Mouse (Mus musculus) midbrain, embryonic 10.5 days (tissue): ENCODE data around the gene Faap20. TPM values are rescaled to one million over a fixed set of nuclear protein-coding genes. Genes with fewer than 3 reads are reported as not detected.
A peak's percentile ranks its signal among the peaks of the same experiment; 100 is the strongest.

ENCODE experiments used
- DNase-seq: peaks from one replicate; pipeline ENCODE4 v3.0.0-alpha.2; 2017; ENCODE audit warnings: low spot score
- H3K27ac ChIP-seq: fragments of 300-500 bp; sonication (generic); replicated peaks from 2 replicates; pipeline ENCODE4 v1.5.1; 2016; ENCODE audit warnings: mild to moderate bottlenecking
- H3K27me3 ChIP-seq: fragments of 300-500 bp; sonication (generic); 2 replicates; pipeline ENCODE4 v1.6.1; 2016; ENCODE audit warnings: low read depth, mild to moderate bottlenecking; ENCODE audit not compliant: poor library complexity, severe bottlenecking
- H3K36me3 ChIP-seq: fragments of 300-500 bp; sonication (generic); 2 replicates; pipeline ENCODE4 v1.6.1; 2016; ENCODE audit warnings: mild to moderate bottlenecking, moderate library complexity
- H3K4me1 ChIP-seq: fragments of 300-500 bp; sonication (generic); 2 replicates; pipeline ENCODE4 v1.6.1; 2016
- H3K4me3 ChIP-seq: fragments of 300-500 bp; sonication (generic); 2 replicates; pipeline ENCODE4 v1.5.1; 2016; ENCODE audit warnings: mild to moderate bottlenecking, moderate library complexity
- H3K9me3 ChIP-seq: fragments of 300-500 bp; sonication (generic); replicated peaks from 2 replicates; pipeline ENCODE4 v1.6.1; 2016; ENCODE audit warnings: mild to moderate bottlenecking
- WGBS: fragments of 180-500 bp; shearing (Covaris S2); methylation state at CpG from one replicate; pipeline ENCODE4 v1.1.7; 2016; 5-methylcytosine and 5-hydroxymethylcytosine counted together
- polyA plus RNA-seq: library from polyadenylated mRNA; unstranded; fragments of >200 nt; fragmentation: Nextera tagmentation; extraction: Ambion mirVana; gene quantifications from 2 replicates; pipeline ENCODE4 v1.2.1, GENCODE M21; 2016

Gene Faap20
- polyA plus RNA-seq, 1 experiment from 2014 or later = 120 TPM

GRCm38 (mm10) chr4:155223594-155224528 is 25.7 kb upstream of the Faap20 start:
- peak overlapping the region; percentile 97 for H3K27ac ChIP-seq
- no peaks in the 10 kb centered on the region for H3K27me3 ChIP-seq
- WGBS = 34% methylated on average over 20 of the region's 20 CpGs
- no peak for DNase-seq
- H3K4me1 ChIP-seq = peaks cover 45% of the 10 kb centered on the region
- H3K4me3 ChIP-seq = peak overlapping the region; percentile 98
- H3K36me3 ChIP-seq = peaks cover 9% of the 10 kb centered on the region; the same call in 1 of the 2 replicates
- no peaks in the 10 kb centered on the region for H3K9me3 ChIP-seq

DNA sequence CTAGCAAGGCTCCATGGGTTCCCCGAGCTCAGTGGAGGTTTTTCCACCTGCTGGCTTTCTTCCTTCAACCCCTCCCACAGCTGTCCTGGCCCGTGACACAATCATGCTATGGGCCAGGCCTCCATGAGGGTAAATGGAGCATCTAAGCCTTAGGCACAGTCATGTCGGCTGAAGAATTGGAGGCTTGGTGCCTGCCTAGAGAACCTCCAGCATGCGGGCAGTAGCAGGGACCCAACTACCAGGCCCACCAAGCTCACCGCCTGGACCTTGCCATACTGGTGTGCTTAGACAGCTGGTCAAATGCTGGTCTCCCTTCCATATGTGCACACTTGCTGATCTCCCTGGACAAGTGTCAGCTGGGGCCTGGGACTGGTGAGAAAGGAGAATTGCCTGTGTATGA is 23.7 kb upstream of the Faap20 start:
- H3K27me3 ChIP-seq = no peaks in the 10 kb centered on the region
- no peak overlapping the region for H3K27ac ChIP-seq
- DNase-seq = no peak
- peaks cover 3% of the 10 kb centered on the region; the same call in 1 of the 2 replicates for H3K36me3 ChIP-seq
- peaks cover 24% of the 10 kb centered on the region for H3K4me1 ChIP-seq
- WGBS = 78% methylated on average over 5 of the region's 5 CpGs
- H3K9me3 ChIP-seq = no peaks in the 10 kb centered on the region
- H3K4me3 ChIP-seq = no peak overlapping the region

DNA sequence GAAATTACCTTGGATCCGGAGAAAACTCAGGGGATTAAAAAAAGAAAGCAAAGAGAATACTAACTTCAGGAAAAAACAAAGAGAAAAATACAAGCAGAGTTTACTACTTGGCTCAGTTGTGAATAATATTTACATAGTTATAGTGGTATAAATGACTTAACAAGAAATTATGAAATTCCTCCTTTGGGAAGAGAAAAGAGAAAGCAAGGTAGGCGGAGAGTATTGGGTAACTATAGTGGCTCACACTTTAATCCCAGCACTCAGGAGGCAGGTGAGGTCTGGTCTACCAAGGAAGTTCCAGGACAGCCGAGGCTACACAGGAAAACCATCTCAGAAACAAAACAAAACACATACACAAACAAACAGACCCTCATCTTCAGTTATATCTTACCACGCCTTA is 21.6 kb upstream of the Faap20 start:
- DNase-seq = no peak
- Histone ChIP-seq H3K4me1 (peaks cover 20% of the 10 kb centered on the region), H3K36me3 (no peaks in the 10 kb centered on the region), H3K4me3 (no peak overlapping the region), H3K27me3 (no peaks in the 10 kb centered on the region), H3K9me3 (no peaks in the 10 kb centered on the region), H3K27ac (no peak overlapping the region)
- 86% methylated on average over 4 of the region's 4 CpGs for WGBS

DNA sequence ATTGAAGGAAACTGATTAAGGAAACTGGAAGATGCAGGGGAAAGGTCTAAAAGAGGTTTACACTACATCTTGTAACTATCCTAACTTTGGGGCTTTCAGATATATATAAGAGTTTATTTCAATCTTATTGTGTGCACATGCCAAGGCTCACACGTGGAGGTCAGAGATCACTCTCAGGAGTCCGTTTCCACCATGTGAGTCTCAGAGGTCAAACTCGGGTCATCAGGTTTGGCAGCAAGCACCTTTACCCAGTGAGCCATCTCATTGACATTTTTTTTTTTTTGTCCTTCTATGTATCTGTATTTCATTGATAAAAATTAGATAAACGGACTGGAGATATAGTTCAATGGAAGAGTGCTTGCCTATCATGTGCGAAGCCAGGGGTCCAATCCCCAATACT is 21.1 kb upstream of the Faap20 start:
- no peaks in the 10 kb centered on the region for H3K36me3 ChIP-seq
- 84% methylated on average over 5 of the region's 5 CpGs for WGBS
- H3K4me1 ChIP-seq = peaks cover 19% of the 10 kb centered on the region
- DNase-seq = no peak
- no peaks in the 10 kb centered on the region for H3K9me3 ChIP-seq
- no peak overlapping the region for H3K4me3 ChIP-seq
- no peak overlapping the region for H3K27ac ChIP-seq
- no peaks in the 10 kb centered on the region for H3K27me3 ChIP-seq

GRCm38 (mm10) chr4:155233878-155234277 is 15.7 kb upstream of the Faap20 start:
- H3K4me3 ChIP-seq = no peak overlapping the region
- no peaks in the 10 kb centered on the region for H3K27me3 ChIP-seq
- WGBS = 57% methylated on average over 10 of the region's 10 CpGs
- H3K36me3 ChIP-seq = no peaks in the 10 kb centered on the region
- no peaks in the 10 kb centered on the region for H3K9me3 ChIP-seq
- H3K27ac ChIP-seq = peak overlapping the region; percentile 95
- no peak for DNase-seq
- H3K4me1 ChIP-seq = peaks cover 48% of the 10 kb centered on the region

DNA sequence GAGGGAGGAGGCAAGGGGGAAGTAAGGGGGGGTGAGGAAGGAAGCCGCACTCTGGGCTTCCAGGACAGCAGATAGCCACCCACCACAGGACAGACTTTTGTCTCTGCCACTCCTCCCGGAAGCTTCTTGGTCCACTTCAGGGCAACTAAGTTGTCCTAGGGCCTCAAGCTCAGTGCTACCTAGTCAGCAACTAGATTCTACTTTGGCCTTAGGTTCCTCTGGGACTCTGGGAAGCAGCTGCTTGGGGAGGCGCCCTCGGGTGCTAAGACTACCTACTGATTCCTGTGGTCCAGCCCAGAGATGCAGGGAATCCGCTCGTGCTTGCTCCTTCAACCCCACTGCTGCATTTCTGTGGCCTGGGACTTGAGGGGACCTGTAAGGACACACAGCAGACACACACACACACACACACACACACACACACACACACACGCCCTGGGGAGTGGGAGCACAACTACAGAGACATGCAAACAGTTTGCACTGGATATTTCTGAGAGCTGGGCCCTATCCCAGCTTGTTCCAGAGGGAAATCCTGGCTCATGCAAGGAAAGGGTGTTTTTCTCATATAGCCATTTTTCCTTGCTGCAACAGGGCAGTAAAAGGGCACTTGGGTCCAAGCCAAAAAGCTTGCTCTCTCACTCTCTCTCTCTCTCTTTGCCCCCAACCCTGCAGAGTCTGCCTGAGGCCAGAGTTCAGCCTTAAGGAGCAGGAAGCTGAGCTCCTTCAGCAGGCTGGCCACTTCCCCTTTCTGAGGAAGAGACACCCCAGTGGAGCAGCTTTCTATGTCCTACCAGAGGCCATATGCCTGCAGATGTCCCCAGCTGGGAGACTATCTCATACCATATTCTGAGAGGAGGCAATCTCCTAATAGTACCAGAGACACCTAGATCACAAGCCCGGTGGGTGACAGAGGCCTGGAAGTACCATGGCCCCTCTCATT is 15.0 kb upstream of the Faap20 start:
- 72% methylated on average over 8 of the region's 8 CpGs for WGBS
- Histone ChIP-seq H3K4me3 (peak overlapping the region; percentile 38; the same call in 1 of the 2 replicates), H3K9me3 (no peaks in the 10 kb centered on the region), H3K4me1 (peaks cover 50% of the 10 kb centered on the region), H3K27me3 (no peaks in the 10 kb centered on the region), H3K27ac (peak overlapping the region; percentile 95), H3K36me3 (no peaks in the 10 kb centered on the region)
- no peak for DNase-seq

DNA sequence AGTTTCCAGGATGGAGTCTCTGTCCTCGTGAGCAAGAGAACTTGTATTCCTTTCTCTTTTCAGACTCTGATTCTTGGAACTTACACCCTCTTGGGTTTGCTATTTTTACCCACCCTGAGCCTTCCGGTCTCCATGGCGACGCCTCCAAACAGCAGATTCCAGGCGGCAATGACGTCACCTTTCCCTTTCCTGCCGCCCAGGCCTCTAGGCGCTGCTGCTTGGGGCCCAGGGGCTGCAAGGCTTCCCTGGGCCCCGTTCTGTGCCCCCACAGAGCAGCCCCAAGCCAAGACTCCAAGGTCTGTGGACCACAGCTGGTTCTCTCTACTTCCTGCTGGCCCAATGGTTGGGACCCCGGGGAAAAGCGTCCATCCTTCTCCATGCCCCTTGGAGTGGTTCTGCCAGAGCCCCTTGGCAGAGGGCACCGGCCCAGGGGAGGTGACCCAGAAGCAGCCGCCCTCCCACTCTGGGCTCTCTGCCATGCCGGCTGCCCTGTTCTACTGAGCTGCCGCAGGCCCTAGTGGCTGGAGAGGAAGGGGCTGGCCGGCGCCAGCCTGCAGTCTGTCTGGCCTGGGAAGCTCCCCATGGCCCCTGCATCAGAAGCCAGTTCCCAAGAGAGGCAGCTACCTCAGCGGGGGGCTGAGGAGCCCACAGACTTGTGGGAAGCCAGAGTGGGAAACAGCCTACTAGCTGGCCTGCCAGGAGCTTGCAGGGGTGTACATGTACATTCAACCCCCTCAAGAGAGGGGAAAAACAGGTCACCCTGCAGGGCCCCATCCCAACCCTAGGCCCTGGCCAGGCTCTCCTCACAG is 14.1 kb upstream of the Faap20 start:
- WGBS = 27% methylated on average over 18 of the region's 18 CpGs
- Histone ChIP-seq H3K4me3 (peak overlapping the region; percentile 38), H3K4me1 (peaks cover 50% of the 10 kb centered on the region)

DNA sequence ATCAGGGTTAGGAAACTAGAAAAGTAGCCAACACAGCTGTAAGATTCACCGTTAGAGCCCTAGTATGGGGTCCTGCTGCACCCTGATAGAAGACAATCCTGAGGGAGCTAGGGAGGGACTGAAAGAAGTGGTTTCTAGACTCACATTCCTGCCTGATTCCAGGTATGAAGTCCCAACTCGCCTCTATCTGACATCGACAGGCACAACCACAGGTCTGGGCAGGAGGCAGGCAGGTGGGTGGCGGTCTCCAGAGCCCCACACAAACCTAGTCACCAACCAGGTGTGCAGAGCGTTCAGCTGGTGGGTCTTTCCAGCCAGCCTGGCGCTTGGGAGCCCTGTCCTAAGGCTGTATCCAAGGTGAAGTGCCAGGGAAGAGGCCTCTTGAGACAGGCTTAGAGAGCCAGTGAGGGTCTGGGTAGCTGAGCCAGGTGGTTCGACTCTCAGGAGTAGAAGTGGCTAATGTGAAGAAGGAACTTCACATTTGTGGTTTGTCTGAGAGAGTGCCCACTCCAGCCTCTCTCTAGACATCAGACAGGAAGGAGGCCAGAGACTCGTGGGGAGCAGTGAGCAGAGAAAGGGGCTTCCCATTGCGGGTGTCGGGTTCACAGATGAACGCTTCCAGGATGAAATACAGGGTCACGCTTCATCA is 12.7 kb upstream of the Faap20 start:
- Histone ChIP-seq H3K4me3 (no peak overlapping the region), H3K36me3 (no peaks in the 10 kb centered on the region), H3K4me1 (peaks cover 45% of the 10 kb centered on the region), H3K27me3 (no peaks in the 10 kb centered on the region), H3K9me3 (no peaks in the 10 kb centered on the region), H3K27ac (peak overlapping the region; percentile 95)
- no peak for DNase-seq
- WGBS = 79% methylated on average over 12 of the region's 12 CpGs

More for the DNA sequence above, 14.1 kb upstream of the Faap20 start:
- DNase-seq = peak; percentile 85
- Histone ChIP-seq H3K27ac (peak overlapping the region; percentile 95), H3K27me3 (no peaks in the 10 kb centered on the region), H3K36me3 (no peaks in the 10 kb centered on the region), H3K9me3 (no peaks in the 10 kb centered on the region)

GRCm38 (mm10) chr4:155238276-155238675 is 11.3 kb upstream of the Faap20 start:
- Histone ChIP-seq H3K4me1 (peaks cover 42% of the 10 kb centered on the region), H3K36me3 (no peaks in the 10 kb centered on the region), H3K4me3 (no peak overlapping the region), H3K9me3 (no peaks in the 10 kb centered on the region), H3K27ac (peak overlapping the region; percentile 39; the same call in 1 of the 2 replicates), H3K27me3 (no peaks in the 10 kb centered on the region; the same call in 1 of the 2 replicates)
- 90% methylated on average over 5 of the region's 5 CpGs for WGBS
- no peak for DNase-seq

DNA sequence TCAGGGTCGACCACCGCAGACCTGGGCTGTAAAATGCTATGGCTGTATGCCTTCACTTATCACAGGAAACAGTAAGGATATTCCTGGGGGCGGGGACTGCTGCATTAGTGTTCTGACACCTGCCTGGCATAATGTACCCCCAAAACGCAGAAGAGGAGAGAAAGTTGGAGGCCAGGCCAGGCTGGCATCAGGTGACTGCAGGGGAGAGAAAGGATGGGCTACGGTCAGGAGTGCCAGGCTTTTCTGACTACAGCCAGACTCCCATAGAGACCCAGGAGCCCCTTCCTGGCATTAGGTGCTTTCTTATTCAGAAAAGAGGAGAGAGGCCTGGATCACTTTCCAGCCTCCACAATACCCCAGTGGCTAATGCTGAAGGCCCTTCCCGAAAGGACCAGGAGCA is 10.1 kb upstream of the Faap20 start:
- Histone ChIP-seq H3K27ac (no peak overlapping the region), H3K9me3 (no peaks in the 10 kb centered on the region), H3K27me3 (no peaks in the 10 kb centered on the region; the same call in 1 of the 2 replicates), H3K4me1 (peaks cover 30% of the 10 kb centered on the region), H3K4me3 (no peak overlapping the region), H3K36me3 (no peaks in the 10 kb centered on the region)
- DNase-seq = no peak
- WGBS = 68% methylated on average over 6 of the region's 6 CpGs

DNA sequence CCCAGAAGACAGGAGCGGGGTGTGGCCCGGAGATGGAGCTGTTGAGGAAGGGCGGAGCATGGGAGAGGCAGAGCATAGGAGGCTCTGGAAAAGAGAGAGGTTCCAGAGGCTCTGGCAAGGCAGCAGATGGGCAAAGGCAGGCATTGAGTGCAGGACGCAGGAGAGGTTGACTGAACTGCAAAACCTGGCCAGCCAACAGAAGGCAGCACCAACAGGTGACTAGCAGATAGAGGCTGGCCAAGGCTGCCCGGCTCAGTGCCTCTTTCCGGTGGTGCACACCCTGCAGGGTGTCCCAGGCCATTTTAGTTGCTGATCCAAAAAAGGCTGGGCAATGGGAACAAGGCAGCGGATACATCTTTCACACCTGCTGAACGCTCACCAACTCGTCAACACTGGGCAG is 7.8 kb upstream of the Faap20 start:
- Histone ChIP-seq H3K27ac (no peak overlapping the region), H3K4me3 (no peak overlapping the region), H3K36me3 (no peaks in the 10 kb centered on the region), H3K27me3 (no peaks in the 10 kb centered on the region; the same call in 1 of the 2 replicates), H3K4me1 (peaks cover 15% of the 10 kb centered on the region; the same call in 1 of the 2 replicates), H3K9me3 (no peaks in the 10 kb centered on the region)
- DNase-seq = no peak
- 78% methylated on average over 9 of the region's 9 CpGs for WGBS
